Mouse (Mus musculus) myocyte (in vitro differentiated cells): ENCODE data around the gene Slc25a19. TPM values are rescaled to one million over a fixed set of nuclear protein-coding genes. Genes with fewer than 3 reads are reported as not detected.

Experiments used
- H3K27me3 ChIP-seq: one replicate; pipeline ENCODE4 v1.6.1; 2011; ENCODE audit not compliant: control insufficient read depth, insufficient read depth, insufficient read length
- H3K36me3 ChIP-seq: one replicate; pipeline ENCODE4 v1.6.1; 2011; ENCODE audit not compliant: control insufficient read depth, insufficient read depth
- H3K4me2 ChIP-seq: one replicate; pipeline ENCODE4 v1.6.1; 2011; ENCODE audit warnings: low read depth, control low read depth
- H3K4me3 ChIP-seq: one replicate; pipeline ENCODE4 v1.5.1; 2011; ENCODE audit warnings: mild to moderate bottlenecking, control low read depth, moderate library complexity
- H3K79me2 ChIP-seq: one replicate; pipeline ENCODE4 v1.6.1; 2011; ENCODE audit not compliant: control insufficient read depth, insufficient read depth
- H3ac ChIP-seq: one replicate; pipeline ENCODE4 v1.6.1; 2011; ENCODE audit not compliant: control insufficient read depth, insufficient read length
- CEBPB ChIP-seq: IDR thresholded peaks from 2 replicates; pipeline ENCODE4 v1.6.1; 2011; ENCODE audit warnings: mild to moderate bottlenecking, moderate library complexity; ENCODE audit not compliant: poor library complexity, insufficient read depth, severe bottlenecking
- E2F4 ChIP-seq: IDR thresholded peaks from one replicate; pipeline ENCODE4 v1.6.1; 2011; ENCODE audit warnings: mild to moderate bottlenecking, control low read depth, moderate library complexity; ENCODE audit not compliant: insufficient read depth
- MAX ChIP-seq: IDR thresholded peaks from one replicate; pipeline ENCODE4 v1.6.1; 2011; ENCODE audit warnings: low read depth, mild to moderate bottlenecking, control low read depth
- MYOD1 ChIP-seq, 3 experiments: IDR thresholded peaks; one replicate each; pipeline ENCODE4 v1.6.1; 2011; ENCODE audit warnings: control low read depth in 2 of 3, low read depth in 2 of 3, mild to moderate bottlenecking in 2 of 3, moderate library complexity in 1 of 3; ENCODE audit not compliant: insufficient read length in 2 of 3, control insufficient read depth in 1 of 3
- MYOG ChIP-seq, 3 experiments: IDR thresholded peaks; one replicate each; pipeline ENCODE4 v1.6.1; 2011; ENCODE audit warnings: control low read depth in 2 of 3, low read depth in 2 of 3, mild to moderate bottlenecking in 2 of 3; ENCODE audit not compliant: insufficient read length in 2 of 3, control insufficient read depth in 1 of 3, insufficient read depth in 1 of 3
- POLR2A ChIP-seq: IDR thresholded peaks from one replicate; pipeline ENCODE4 v1.6.1; 2011; ENCODE audit warnings: low read depth, mild to moderate bottlenecking, control low read depth, moderate library complexity; ENCODE audit not compliant: insufficient read length
- POLR2AphosphoS2 ChIP-seq: IDR thresholded peaks from one replicate; pipeline ENCODE4 v1.6.1; 2011; ENCODE audit warnings: low read depth, control low read depth; ENCODE audit not compliant: insufficient read length
- REST ChIP-seq: IDR thresholded peaks from one replicate; pipeline ENCODE4 v1.6.1; 2011; ENCODE audit warnings: mild to moderate bottlenecking, control low read depth, moderate library complexity; ENCODE audit not compliant: insufficient read depth, insufficient read length
- SRF ChIP-seq: IDR thresholded peaks from one replicate; pipeline ENCODE4 v1.6.1; 2011; ENCODE audit warnings: low read depth; ENCODE audit not compliant: control insufficient read depth, insufficient read length
- TCF12 ChIP-seq: IDR thresholded peaks from one replicate; pipeline ENCODE4 v1.6.1; 2011; ENCODE audit warnings: mild to moderate bottlenecking, control low read depth; ENCODE audit not compliant: poor library complexity, insufficient read depth, severe bottlenecking
- TCF3 ChIP-seq: IDR thresholded peaks from one replicate; pipeline ENCODE4 v1.6.1; 2011; ENCODE audit warnings: low read depth, control low read depth; ENCODE audit not compliant: insufficient read length
- USF1 ChIP-seq: IDR thresholded peaks from one replicate; pipeline ENCODE4 v1.6.1; 2011; ENCODE audit warnings: low read depth, mild to moderate bottlenecking, control low read depth, moderate library complexity
- polyA plus RNA-seq: library from polyadenylated mRNA; unstranded; fragments of >200 nt; fragmentation: generic; extraction: Trizol; gene quantifications from one replicate; pipeline ENCODE4 v1.2.1, GENCODE M21; 2012; ENCODE audit warnings: missing spikeins

Gene Slc25a19
- polyA plus RNA-seq, 1 experiment: 13.9 TPM

DNA sequence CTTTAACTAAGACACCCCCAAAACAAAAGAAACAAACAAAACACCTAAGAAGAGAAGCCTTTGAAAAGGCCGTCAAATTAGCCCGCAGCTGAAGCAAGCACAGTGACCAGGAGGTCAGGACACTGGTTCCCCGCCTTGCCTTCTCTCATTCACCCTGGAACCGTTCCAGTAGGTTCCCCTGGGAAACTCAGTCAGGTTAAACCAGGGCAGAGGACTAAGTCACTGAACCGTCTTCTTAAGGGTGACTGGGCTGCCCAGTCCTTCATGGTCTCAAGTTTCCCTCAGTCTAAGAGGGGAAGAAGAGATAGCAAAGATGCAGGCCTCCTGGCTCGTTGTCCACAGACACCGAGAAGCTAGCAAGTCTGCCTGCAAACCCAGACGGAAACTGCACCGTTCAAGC lies 2.2 kb downstream of the Slc25a19 start:
- Histone ChIP-seq H3K4me2 (no peak overlapping the region), H3K4me3 (no peak overlapping the region), H3K79me2 (no peaks in the 10 kb centered on the region), H3K27me3 (no peaks in the 10 kb centered on the region), H3K36me3 (no peaks in the 10 kb centered on the region), H3ac (no peak overlapping the region)
- TF ChIP-seq E2F4: no peak
- no peak for TF ChIP-seq SRF

DNA sequence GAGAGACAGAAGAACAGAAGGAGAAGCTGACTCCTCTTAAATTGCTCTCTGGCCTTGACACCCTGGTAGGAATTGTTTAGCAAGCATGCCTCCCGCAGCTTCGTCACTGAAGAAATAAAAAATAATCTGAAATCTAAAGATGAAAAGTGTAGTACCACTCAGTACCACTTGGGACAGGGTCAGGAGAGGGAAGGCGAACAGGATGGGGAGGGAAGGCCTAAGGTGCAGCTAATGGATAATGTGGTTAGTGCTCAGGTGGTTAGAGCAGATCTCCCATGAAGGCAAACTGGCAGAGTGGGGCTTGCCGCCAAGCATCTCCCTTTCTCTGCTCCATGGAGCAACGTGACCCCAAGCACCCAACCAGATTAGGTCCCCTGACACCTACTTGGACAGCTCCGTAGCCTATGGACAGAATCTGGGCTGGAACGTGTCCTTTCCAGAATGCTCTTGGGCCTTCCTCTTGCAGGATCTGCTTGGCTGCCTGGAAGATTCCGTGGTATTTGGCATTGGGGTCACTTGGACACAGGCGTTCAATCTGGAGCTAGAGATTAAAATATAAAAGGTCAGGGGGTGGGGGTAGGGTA lies 4.5 kb downstream of the Slc25a19 start:
- Histone ChIP-seq H3K27me3 (no peaks in the 10 kb centered on the region), H3K36me3 (no peaks in the 10 kb centered on the region)
- TF ChIP-seq REST (no peak), TCF3 (no peak), POLR2A (no peak), SRF (no peak), POLR2AphosphoS2 (no peak), E2F4 (no peak), MYOD1 (IDR thresholded peaks at IDR 0.05; ENCODE audit: control insufficient read depth in 1 of 3, insufficient read length in 2 of 3, low read depth in 2 of 3) (no peak), CEBPB (no peak), MAX (no peak), MYOG (IDR thresholded peaks at IDR 0.05; ENCODE audit: control insufficient read depth in 1 of 3, insufficient read depth in 1 of 3, insufficient read length in 2 of 3, low read depth in 2 of 3) (no peak), USF1 (no peak), TCF12 (no peak)

DNA sequence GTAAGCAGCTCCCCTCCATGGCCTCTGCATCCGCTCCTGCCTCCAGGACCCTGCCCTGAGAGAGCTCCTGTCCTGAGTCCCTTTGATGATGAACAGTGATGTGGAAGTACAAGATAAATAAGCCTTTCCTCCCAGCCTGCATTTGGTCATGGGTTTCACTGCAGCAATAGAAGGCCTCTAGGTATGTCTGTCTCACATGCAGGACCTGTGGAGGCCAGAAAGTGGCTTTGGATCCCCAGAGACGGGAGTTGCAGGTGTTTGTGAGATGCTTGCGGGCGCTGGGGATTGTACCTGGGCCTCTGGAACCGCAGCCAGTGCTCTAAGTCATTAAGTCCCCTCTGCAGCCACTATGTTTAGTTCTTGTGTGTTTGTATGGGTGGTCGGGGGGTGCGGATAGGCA lies 8.1 kb downstream of the Slc25a19 start:
- no peaks in the 10 kb centered on the region for H3K27me3 ChIP-seq
- no peaks in the 10 kb centered on the region for H3K79me2 ChIP-seq
- H3K36me3 ChIP-seq: no peaks in the 10 kb centered on the region
- no peak overlapping the region for H3K4me3 ChIP-seq
- H3ac ChIP-seq: no peak overlapping the region
- H3K4me2 ChIP-seq: no peak overlapping the region
- no peak for TF ChIP-seq CEBPB
- TF ChIP-seq USF1: no peak
- TF ChIP-seq POLR2A: no peak
- TF ChIP-seq TCF12: no peak
- no peak for TF ChIP-seq MAX
- no peak for TF ChIP-seq TCF3
- no peak for TF ChIP-seq MYOD1 (IDR thresholded peaks at IDR 0.05; ENCODE audit: control insufficient read depth in 1 of 3, insufficient read length in 2 of 3, low read depth in 2 of 3)
- TF ChIP-seq POLR2AphosphoS2: no peak

More for the DNA sequence above, 4.5 kb downstream of the Slc25a19 start:
- H3K79me2 ChIP-seq: no peaks in the 10 kb centered on the region
- H3ac ChIP-seq: no peak overlapping the region
- no peak overlapping the region for H3K4me3 ChIP-seq
- no peak overlapping the region for H3K4me2 ChIP-seq

GRCm38 (mm10) chr11:115618732-115619516 lies 9.2 kb downstream of the Slc25a19 start:
- H3K36me3 ChIP-seq: no peaks in the 10 kb centered on the region
- no peaks in the 10 kb centered on the region for H3K79me2 ChIP-seq
- no peak for TF ChIP-seq REST
- no peak for TF ChIP-seq POLR2AphosphoS2
- no peak for TF ChIP-seq CEBPB
- no peak for TF ChIP-seq TCF3
- no peak for TF ChIP-seq TCF12
- TF ChIP-seq MYOG (IDR thresholded peaks at IDR 0.05; ENCODE audit: control insufficient read depth in 1 of 3, insufficient read depth in 1 of 3, insufficient read length in 2 of 3, low read depth in 2 of 3): no peak
- TF ChIP-seq MYOD1 (IDR thresholded peaks at IDR 0.05; ENCODE audit: control insufficient read depth in 1 of 3, insufficient read length in 2 of 3, low read depth in 2 of 3): no peak
- no peak for TF ChIP-seq E2F4
- no peak for TF ChIP-seq SRF
- no peak for TF ChIP-seq MAX
- TF ChIP-seq USF1: no peak
- TF ChIP-seq POLR2A: no peak
- no peak overlapping the region for H3K4me3 ChIP-seq
- no peaks in the 10 kb centered on the region for H3K27me3 ChIP-seq
- H3K4me2 ChIP-seq: no peak overlapping the region
- no peak overlapping the region for H3ac ChIP-seq

DNA sequence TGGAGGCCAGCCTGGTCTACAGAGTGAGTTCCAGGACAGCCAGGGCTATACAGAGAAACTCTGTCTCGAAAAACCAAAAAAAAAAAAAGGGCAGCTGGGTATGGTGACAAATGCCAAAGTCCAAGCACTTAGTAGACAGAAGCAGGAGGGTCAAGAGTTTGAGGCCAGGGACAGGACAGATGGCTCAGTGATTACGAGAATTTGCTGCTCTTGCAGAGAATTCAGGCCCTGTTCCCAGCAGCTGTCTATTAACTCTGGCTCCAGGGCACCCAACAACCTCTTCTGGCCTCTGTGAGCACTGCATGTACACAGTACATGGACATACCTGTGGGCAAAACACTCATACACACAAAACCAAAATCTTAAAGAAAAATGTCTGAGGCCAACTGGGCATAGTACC lies 10.1 kb downstream of the Slc25a19 start:
- Histone ChIP-seq H3K4me2 (no peak overlapping the region), H3K4me3 (no peak overlapping the region), H3K79me2 (no peaks in the 10 kb centered on the region), H3K36me3 (no peaks in the 10 kb centered on the region), H3ac (no peak overlapping the region), H3K27me3 (no peaks in the 10 kb centered on the region)
- TF ChIP-seq MYOG (IDR thresholded peaks at IDR 0.05; ENCODE audit: control insufficient read depth in 1 of 3, insufficient read depth in 1 of 3, insufficient read length in 2 of 3, low read depth in 2 of 3) (no peak), CEBPB (no peak), E2F4 (no peak), REST (no peak), POLR2A (no peak), POLR2AphosphoS2 (no peak), MYOD1 (IDR thresholded peaks at IDR 0.05; ENCODE audit: control insufficient read depth in 1 of 3, insufficient read length in 2 of 3, low read depth in 2 of 3) (no peak), TCF12 (no peak), USF1 (no peak), SRF (no peak), MAX (no peak), TCF3 (no peak)
